Mouse (Mus musculus) G1E (cell line): ENCODE data around the gene Sgf29.

Experiments used
- CTCF ChIP-seq: IDR thresholded peaks from 2 replicates; pipeline ENCODE4 v1.5.1; 2012; ENCODE audit warnings: low read depth, low read length, inconsistent platforms, mixed read lengths
- TAL1 ChIP-seq: conservative IDR thresholded peaks from 2 replicates; pipeline ENCODE4 v1.6.1; 2012; ENCODE audit warnings: low read depth, low read length, inconsistent platforms, mixed read lengths

- TF ChIP-seq CTCF (no peak), TAL1 (no peak)
Measured at GRCm38 (mm10) chr7:126612736-126613135, 36.4 kb upstream of the Sgf29 start.
